Mouse (Mus musculus): ENCODE measurements around the gene Creld2.

GRCm38 (mm10) chr15:88842300-88842673, 22.8 kb downstream of the Creld2 start:
- TF ChIP-seq CTCF (IDR thresholded peaks at IDR 0.05; ENCODE audit: low read depth) (no peak), EP300 (IDR thresholded peaks at IDR 0.05; ENCODE audit: low read depth) (no peak)
